Mouse (Mus musculus) left cerebral cortex, postnatal 10 days (tissue): ENCODE measurements around the gene Tmbim1. TPM values are rescaled to one million over a fixed set of nuclear protein-coding genes. Genes with fewer than 3 reads are reported as not detected.
"Not testable (repeated sequence)": the region's sequence is repeated elsewhere in the genome, so short reads cannot be mapped to it uniquely, and the experiment has no call there.

Source experiments
- DNase-seq, 2 experiments: peaks; one replicate each; pipeline ENCODE4 v3.0.0; 2021 to 2022; ENCODE audit warnings: low spot score in 2 of 2, mixed read lengths in 1 of 2; ENCODE audit errors: extremely low spot score in 1 of 2
- intact Hi-C: fragments of 180-260 bp; cut with DNase I; formaldehyde crosslinking; loops from one replicate; pipeline ENCODE4 v1.15.1; 2025
- total RNA-seq, 2 experiments: library from RNA; stranded (reverse); gene quantifications; 2 replicates each; pipeline ENCODE4 v1.2.3; 2021

The Tmbim1 gene
- total RNA-seq, 2 experiments from 2014 or later = 10.4 to 11.2 TPM

GRCm38 (mm10) chr1:74300347-74301110 is 4.9 kb downstream of the Tmbim1 start:
- DNase-seq = no peak
- intact Hi-C loops = no loop called here

DNA sequence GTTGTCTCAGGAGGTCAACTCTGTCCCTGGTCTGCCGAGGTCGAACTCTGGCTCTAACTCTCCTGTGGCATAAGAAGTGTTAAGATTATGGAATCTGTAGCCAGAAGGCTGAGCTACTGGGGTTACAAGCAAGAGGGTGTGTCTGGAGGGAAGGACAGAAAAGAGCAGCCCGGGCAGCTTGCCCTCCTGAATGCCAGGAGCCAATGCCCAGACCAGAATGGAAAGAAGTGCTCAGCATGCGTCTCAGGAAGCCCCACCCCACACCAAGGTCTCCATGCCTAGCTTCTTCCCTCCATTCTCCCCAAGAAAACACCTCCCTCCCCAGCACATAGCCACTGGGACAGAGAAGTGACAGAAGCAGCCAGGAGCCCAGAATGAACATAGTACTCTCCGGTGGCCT is 6.4 kb downstream of the Tmbim1 start:
- DNase-seq = peak in 1 of 2 experiments; percentile 38
- intact Hi-C loops = no loop called here

GRCm38 (mm10) chr1:74298157-74298750 is 7.2 kb downstream of the Tmbim1 start:
- intact Hi-C loops = no loop called here
- DNase-seq = no peak

GRCm38 (mm10) chr1:74297269-74297668 is 8.2 kb downstream of the Tmbim1 start:
- intact Hi-C loops = no loop called here
- no peak for DNase-seq

DNA sequence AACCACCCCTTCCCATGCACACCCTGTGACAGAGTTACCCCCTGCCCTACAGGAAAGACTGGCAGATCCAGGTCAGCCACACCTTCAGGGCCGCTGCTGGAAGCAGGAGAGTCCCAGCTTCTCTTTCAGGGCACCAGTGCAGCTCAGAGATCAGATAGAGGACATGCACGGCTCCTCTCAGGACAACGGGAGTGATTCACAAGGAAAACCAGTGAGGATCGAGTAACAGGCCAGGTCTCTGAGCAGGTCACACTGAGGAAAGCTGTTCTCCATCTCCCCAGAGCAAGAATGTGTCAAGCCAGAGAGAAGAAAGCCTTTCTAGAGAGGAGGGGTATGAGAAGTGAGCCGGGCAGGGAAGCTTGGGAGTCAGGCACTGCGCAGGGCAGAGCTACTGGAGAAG is 8.9 kb downstream of the Tmbim1 start:
- intact Hi-C loops = no loop called here
- no peak for DNase-seq

DNA sequence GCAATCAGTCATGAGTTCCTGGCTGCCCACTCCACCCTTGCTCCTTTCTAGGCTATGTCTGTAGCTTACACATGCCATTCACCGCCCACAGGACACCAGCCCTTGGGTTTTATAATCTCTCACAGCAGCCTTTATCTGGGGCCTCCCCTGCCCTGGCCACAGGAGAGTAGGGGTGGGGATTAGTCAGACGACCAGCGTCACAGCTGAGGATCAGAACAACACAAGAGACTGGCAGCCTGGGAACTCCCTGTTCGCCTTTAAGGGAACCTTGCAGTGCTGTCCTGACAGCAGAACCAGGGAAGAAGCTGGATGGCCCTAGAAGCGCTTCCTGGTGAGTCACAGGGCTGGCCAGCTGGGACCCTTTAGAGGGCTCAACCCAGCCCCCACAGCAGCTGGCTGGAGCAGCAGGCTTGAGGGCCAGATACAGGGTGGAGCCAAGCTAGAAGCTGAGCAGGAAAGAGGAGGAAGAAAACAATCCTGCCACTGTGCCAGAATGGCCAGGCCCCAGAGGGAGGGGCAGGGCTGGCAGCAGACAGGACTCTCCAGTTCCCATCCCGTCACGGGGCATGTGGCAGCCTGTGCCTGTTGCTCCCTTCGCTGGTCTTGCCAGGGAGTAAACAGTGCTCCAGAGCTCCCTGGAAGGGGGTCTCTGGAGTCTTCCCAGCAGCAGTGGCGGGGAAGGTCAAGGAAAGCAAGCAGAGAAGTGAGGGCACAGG is 9.8 kb downstream of the Tmbim1 start:
- intact Hi-C loops = no loop called here
- peak; percentile 81 to 92 for DNase-seq

DNA sequence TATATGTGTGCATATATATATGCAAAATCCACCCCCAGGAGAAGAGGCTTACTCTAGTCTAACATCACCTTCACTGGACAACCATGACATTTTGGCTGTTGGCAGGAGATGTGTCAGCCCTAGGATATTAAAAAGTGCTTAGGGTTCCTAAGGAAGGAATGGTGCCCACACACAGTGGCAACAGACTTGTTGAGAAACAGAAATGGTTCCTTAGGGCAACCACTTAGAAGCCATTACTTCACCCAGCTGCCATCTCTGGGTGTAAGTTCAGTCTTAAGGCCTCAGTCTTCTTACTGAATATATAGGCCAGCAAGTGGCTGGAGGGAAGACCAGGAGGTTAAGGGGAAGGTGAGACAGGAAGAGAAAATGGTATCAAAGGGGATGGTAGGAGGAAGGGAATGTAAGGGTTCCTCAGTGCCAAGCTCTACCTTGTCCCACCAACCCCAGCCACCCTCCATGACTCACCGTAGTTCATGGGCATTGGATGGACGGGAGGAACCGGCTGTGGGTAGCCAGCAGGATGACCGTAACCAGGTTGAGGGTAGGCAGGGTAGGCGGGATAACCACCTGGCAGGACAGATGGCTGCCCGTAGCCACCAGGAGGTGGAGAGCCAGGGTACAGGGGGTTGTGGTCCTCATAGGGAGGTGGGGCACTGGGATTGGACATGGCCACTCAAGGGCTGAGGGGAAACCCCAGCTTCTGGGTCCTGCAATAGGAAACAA is 10.5 kb downstream of the Tmbim1 start:
- no peak for DNase-seq
- intact Hi-C loops = no loop called here

DNA sequence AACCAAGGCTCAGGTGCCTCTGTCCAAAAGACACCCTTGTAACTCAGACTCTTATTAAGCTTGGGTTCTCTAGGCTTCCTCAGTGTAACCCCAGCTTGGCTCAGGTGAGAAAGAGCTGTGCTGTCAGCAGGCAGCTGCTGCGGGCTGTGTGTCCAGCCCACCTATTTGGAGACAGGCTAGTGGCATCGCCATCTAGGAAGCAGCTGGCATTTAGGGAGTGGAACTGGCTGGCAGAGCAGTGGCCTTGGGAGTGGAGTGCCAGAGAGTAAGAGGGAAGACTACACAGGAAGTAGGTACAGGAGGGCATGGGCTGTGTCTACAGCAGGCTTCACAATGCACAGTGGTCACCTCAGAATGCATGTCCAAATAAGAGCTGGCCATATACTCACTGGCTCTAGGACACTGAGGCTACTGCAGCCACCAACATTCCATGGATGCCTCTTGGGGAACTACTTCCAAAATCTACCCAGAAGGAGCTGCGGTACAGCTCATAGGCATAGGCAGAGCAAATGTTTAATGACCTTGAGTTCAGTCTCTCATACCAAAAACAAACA is 11.3 kb downstream of the Tmbim1 start:
- DNase-seq = no peak
- intact Hi-C loops = no loop called here

DNA sequence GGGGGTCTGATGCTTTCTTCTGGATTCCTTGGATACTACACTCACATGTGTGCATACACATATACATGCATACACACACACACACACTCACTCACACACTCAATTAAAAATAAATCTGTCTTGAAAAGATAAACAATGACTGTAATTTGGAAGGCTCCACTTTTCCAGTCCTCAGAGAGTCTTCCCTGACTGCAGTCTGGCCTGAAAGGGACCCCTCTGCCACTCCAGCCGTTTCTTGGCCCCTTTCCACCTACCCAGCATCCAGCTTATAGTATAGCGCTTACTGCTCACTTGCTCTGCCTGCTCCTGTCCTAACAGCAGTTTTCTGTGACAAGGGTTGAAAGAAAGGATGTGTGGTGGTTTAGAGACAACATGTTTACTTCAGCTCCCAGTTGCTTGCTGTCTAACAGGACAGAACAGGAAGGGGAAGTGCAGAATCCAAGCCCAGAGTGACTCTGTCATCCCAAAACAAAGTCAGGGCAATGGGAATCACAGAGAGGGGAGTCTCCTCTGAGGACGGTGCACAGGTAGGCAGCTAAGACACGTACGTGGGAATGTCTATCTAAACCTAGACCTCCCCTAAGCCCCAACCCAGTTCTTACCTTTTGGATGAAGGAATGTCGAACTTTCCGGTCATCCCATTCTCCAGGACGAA is 12.0 kb downstream of the Tmbim1 start:
- no peak for DNase-seq
- intact Hi-C loops = no loop called here

DNA sequence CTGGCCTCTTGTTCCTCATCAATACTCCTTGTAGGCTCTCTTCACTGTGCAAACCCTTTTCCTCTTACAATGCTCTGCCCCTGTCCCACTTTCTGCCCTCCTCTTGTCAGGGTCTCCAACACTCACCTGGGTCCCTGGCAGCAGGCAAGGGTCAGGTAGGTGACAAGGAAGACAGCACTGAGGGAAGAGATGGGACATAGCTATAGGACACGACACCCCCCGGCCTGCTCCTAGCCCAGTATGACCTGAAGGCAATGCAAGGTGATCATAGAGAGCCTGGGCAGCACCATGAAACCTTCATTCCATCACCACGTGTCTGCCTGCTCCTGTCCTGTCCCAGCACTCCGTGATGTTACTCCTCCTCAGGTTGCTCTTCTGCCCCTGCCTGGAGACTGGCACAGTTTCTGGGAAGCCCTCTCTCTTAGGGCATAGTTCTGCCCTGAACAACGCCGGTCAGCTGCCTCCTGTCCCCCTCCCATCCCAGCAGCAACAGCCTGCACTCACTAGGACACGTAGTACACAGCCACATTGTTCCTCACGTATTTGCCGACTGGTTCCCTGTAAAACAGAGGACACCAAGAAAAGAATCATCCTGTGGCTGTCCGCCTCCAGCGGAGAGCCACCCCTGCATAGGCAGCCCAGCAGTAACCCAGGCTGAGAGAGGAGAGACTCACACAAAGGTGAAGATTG is 12.9 kb downstream of the Tmbim1 start:
- intact Hi-C loops = no loop called here
- no peak for DNase-seq

DNA sequence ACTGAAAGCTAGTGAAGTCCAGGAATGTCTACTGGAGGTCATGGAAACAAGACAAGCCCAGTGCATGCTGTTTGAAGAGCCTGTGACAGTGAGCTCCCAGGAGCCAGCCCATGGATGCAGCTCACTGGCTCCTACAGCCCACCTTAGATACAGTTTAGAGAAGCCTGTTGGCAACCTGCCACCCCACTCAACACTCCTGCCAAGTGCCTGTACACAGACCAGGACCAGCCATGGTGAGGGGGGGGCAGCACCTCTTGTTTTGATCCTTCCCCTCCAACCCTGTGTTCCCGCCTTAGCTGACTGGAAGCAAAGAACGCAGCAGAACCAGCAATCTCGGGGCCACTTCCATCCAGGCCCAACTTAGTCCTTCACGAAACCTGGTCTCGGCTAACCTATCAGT is 15.3 kb downstream of the Tmbim1 start:
- intact Hi-C loops = no loop called here
- DNase-seq = peak in 1 of 2 experiments; percentile 56

DNA sequence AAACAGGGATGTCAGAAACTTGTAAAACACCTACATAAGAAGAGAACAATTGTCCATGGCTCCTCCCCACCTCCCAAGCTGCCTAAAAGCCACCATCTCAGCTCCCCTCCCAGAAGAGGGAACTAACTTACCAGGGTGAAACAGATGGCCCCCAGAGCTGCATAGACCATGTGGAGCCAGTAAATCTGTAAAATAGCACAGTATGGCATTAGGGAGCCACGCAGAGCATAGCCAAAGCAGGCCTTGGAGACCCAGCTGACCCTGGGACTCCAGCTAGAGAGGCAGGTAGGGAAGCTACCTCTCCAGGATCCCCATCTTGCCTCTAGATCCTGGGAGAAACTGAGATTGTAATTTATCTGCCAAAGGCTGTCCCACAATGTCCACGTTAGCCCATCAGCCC is 15.7 kb downstream of the Tmbim1 start:
- DNase-seq = no peak
- intact Hi-C loops = no loop called here

- intact Hi-C loops = no loop called here
- DNase-seq = no peak
These were observed 16.2 kb downstream of the Tmbim1 start for GRCm38 (mm10) chr1:74289248-74289647.

- intact Hi-C loops = no loop called here
- no peak for DNase-seq
These were observed 17.1 kb downstream of the Tmbim1 start for GRCm38 (mm10) chr1:74288327-74288726.

- DNase-seq = peak in 1 of 2 experiments; percentile 50
- intact Hi-C loops = not testable (repeated sequence)
These were observed 18.4 kb downstream of the Tmbim1 start for GRCm38 (mm10) chr1:74286869-74287607.

DNA sequence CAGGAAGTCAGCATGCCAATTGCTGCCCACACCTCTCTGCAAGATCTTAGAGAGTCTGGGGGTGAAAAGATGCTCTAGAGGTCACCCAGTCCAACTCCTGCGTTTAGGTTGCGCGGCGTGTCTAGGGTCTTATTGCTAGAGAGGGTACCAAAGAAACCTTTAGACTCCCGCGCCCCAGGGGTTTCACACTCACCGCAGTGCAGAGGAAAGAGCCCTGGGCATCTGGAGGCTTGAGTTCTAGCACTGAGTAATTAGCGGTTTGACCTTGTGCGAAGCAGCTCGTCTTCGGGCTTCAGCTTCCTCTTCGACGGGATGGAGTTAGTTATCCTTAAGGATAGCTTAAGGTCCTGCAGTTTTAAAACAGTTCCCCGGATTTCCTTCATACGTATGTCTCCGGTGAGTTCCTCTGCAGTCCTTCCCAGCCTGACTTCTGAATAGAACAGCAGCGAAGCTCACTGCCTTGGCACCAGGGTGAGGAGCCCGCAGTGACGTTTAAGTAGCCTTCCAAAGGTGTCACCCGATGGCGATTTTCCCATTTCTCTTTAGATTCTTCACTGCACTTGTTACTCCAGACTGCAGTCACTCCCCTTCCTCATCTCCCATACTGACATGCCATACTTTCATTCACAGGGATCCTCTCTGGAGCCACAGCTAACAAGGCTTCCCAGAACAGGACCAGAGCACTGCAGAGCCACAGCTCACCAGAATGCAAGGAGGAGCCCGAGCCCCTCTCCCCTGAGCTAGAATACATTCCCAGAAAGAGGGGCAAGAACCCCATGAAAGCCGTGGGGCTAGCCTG is 20.0 kb downstream of the Tmbim1 start:
- intact Hi-C loops = no loop called here
- DNase-seq = no peak
